Mouse (Mus musculus) bone marrow macrophage, adult 2 months (primary cell): Measurements from ENCODE around the gene Asphd1.

Experiments used
- CTCF ChIP-seq: IDR thresholded peaks from 2 replicates; pipeline ENCODE4 v1.5.1; 2012; ENCODE audit warnings: low read depth, mild to moderate bottlenecking, low read length, moderate library complexity
- POLR2A ChIP-seq: IDR thresholded peaks from 2 replicates; pipeline ENCODE4 v1.6.1; 2012; ENCODE audit warnings: mild to moderate bottlenecking, low read depth, low read length, borderline replicate concordance

GRCm38 (mm10) chr7:126941801-126942200 lies 7.6 kb downstream of the Asphd1 start:
- TF ChIP-seq CTCF (no peak), POLR2A (no peak)
